Mouse (Mus musculus) left cerebral cortex, postnatal 25 days (tissue): ENCODE results near the gene Rdh12. TPM values are rescaled to one million over a fixed set of nuclear protein-coding genes. Genes with fewer than 3 reads are reported as not detected.
A peak's percentile ranks its signal among the peaks of the same experiment; 100 is the strongest.

Experiments
- DNase-seq, 2 experiments: peaks; one replicate each; pipeline ENCODE4 v3.0.0; 2022; ENCODE audit warnings: low spot score in 2 of 2, mixed read lengths in 1 of 2
- intact Hi-C: fragments of 180-260 bp; cut with DNase I; formaldehyde crosslinking; loops from one replicate; pipeline ENCODE4 v1.15.1; 2025
- total RNA-seq, 2 experiments: library from RNA; stranded (reverse); gene quantifications; 2 replicates each; pipeline ENCODE4 v1.2.3; 2021

Gene Rdh12
- total RNA-seq, 2 experiments from 2014 or later, result 1.4 to 2.1 TPM

DNA sequence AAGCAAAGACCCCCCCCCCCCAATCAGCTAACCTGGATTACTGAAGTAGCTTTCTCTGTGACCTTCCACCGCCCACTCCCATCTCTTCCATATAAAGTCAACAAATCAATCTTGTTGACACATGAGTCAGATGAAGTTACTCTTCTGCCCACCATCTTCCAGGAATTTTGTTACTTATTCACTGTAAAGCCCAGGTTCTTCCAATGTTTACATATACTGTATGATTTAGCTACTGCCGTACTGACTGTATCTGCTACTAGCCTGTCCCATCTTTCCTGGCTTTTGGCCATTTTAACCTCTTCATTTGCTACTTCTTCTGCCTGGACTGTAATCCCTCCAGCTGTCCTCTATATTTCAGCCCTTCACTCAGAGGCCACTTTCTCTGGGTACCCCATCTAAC, 33.3 kb downstream of the Rdh12 start:
- DNase-seq, result no peak
- intact Hi-C loops, result no loop called here

DNA sequence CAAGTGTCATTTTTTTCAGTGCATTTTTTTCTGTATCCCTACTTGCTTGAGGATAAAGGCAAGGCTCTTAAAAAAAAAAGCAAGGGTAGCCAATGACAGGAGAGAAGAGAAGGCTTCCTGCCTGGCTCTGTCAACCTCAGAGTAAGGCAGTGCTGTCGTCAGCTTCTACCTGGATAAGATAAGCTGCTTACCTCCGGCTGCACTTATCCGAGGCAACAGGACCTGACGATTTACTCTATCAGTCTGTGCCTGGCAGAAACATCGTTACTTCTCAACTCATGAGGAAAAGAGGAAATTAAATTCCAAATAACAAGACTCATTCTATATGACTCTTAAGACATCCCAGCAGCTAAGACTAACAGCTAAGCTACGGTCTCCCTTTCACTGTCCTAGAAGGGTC, 34.2 kb downstream of the Rdh12 start:
- no peak for DNase-seq
- intact Hi-C loops, result no loop called here

DNA sequence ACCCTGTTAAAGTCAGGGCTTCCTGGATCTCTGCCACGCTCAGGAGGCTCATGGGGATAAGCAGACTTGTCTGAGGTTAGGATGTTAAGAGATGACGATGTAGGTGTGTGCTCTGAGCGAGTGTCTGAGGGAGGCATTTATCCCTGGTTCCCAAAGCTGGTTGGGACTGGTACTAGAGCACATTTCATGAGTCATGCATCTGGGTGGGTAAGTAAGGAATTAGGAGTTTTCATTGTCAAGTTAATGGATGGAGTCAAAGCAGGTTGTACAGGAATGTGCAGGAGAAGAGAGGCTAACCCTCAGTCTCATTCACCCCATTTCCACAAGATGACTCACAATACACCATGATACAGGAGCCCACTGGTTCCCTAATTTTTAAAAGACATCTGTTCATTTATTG, 39.4 kb downstream of the Rdh12 start:
- no peak for DNase-seq
- intact Hi-C loops, result no loop called here

- DNase-seq, result no peak
- intact Hi-C loops, result no loop called here
Observed at GRCm38 (mm10) chr12:79253294-79254053, 44.8 kb downstream of the Rdh12 start.

- DNase-seq, result no peak
- intact Hi-C loops, result no loop called here
Observed at GRCm38 (mm10) chr12:79254975-79255374, 46.3 kb downstream of the Rdh12 start.

- intact Hi-C loops, result loop anchor here (5.0 to 10.0 kb wide), 2 partner anchors 68 to 375 kb away; partner anchors contain the start of gene Rdh11
- no peak for DNase-seq
Observed at GRCm38 (mm10) chr12:79260154-79260553, 51.4 kb downstream of the Rdh12 start.

DNA sequence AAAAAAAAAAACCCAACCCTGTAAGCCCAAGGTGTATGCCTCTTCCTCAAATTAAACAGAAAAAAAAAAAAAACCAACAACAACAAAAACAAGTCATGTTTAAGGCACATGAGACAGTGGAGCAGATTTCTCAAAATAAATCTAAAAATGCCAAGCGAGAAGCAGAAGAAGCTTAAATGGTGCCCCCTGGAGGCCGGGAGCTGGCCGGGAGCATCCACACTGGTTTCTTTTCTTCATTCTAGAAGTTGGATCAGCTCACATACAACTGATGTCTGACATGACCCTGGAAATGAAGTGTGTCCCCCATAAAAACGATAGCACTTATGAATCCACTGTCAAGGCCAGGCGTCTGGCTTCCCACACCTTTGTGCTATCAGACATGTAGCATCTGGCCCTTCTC, 52.3 kb downstream of the Rdh12 start:
- DNase-seq, result peak; percentile 22 to 37
- intact Hi-C loops, result loop anchor here (5.0 to 10.0 kb wide), 2 partner anchors 69 to 376 kb away; partner anchors contain the start of gene Rdh11

Other genes with a start within 250 kb of the Rdh12 start
- gene Tmem229b, start 201.3 kb upstream of the Rdh12 start, total RNA-seq, result 10 to 100 TPM; 37.8 to 39.4 TPM
- 10 to 100 TPM in 1 of 2 experiments, 1 to 10 TPM in 1; 9.3 to 12.5 TPM for gene Plekhh1, start 179.8 kb upstream of the Rdh12 start, total RNA-seq
- 10 to 100 TPM in 1 of 2 experiments, 1 to 10 TPM in 1; 9.5 to 11.8 TPM for gene Pigh, start 119.3 kb upstream of the Rdh12 start, total RNA-seq
- 1 to 10 TPM; 3.2 to 4.0 TPM for gene Arg2, start 78.1 kb upstream of the Rdh12 start, total RNA-seq
- gene Vti1b, start 36.2 kb upstream of the Rdh12 start, total RNA-seq, result 100 to 1,000 TPM; 243 to 249 TPM
- 10 to 100 TPM; 19.6 to 21.3 TPM for gene Rdh11, start 16.6 kb upstream of the Rdh12 start, total RNA-seq
- 10 to 100 TPM; 25.5 to 27.3 TPM for gene Zfyve26, start 87.4 kb downstream of the Rdh12 start, total RNA-seq
- under 1 TPM in 1 of 2 experiments, not detected in 1; 0.32 TPM for gene Rad51b, start 88.4 kb downstream of the Rdh12 start, total RNA-seq